Mouse (Mus musculus): ENCODE results near the gene Tbrg1. TPM values are rescaled to one million over a fixed set of nuclear protein-coding genes. Genes with fewer than 3 reads are reported as not detected.

Tbrg1 gene
- total RNA-seq, 1 experiment from 2014 or later = 53.0 TPM

Other genes with a start within 250 kb of the Tbrg1 start
- not detected in 2 replicates for gene Robo3, start 224.1 kb downstream of the Tbrg1 start, total RNA-seq (2017)
- 56.7 and 63.6 TPM in 2 replicates for gene Msantd2, start 168.0 kb downstream of the Tbrg1 start, total RNA-seq (2017)
- 1.9 and 2.1 TPM in 2 replicates for gene Esam, start 129.2 kb downstream of the Tbrg1 start, total RNA-seq (2017)
- gene Vsig2, start 118.1 kb downstream of the Tbrg1 start, total RNA-seq (2017) = 0.70 TPM in 1 of 2 replicates, not detected in the other
- gene Nrgn, start 104.4 kb downstream of the Tbrg1 start, total RNA-seq (2017) = 13.3 and 15.0 TPM in 2 replicates
- gene Siae, start 101.6 kb downstream of the Tbrg1 start, total RNA-seq (2017) = 6.4 and 10.5 TPM in 2 replicates
- gene Spa17, start 43.6 kb downstream of the Tbrg1 start, total RNA-seq (2017) = 2.2 and 2.9 TPM in 2 replicates
- gene Panx3, start 11.9 kb upstream of the Tbrg1 start, total RNA-seq (2017) = 0.25 TPM in 1 of 2 replicates, not detected in the other
- gene Olfr160, start 58.9 kb upstream of the Tbrg1 start, total RNA-seq (2017) = not detected in 2 replicates
- not detected in 2 replicates for gene Olfr874, start 87.8 kb upstream of the Tbrg1 start, total RNA-seq (2017)
- gene Olfr875, start 114.5 kb upstream of the Tbrg1 start, total RNA-seq (2017) = not detected in 2 replicates
- not detected in 2 replicates for gene Olfr876, start 145.7 kb upstream of the Tbrg1 start, total RNA-seq (2017)
- not detected in 2 replicates for gene Olfr877, start 197.0 kb upstream of the Tbrg1 start, total RNA-seq (2017)
- 0.12 TPM in 1 of 2 replicates, not detected in the other for gene Olfr145, start 239.4 kb upstream of the Tbrg1 start, total RNA-seq (2017)